Mouse (Mus musculus) brain, embryonic 14.5 days (tissue): ENCODE measurements around the gene Mcrip2.

Source experiments
- CTCF ChIP-seq: fragments of 200-500 bp; IDR thresholded peaks from 2 replicates; pipeline ENCODE4 v1.5.1; 2012; ENCODE audit warnings: inconsistent platforms, mild to moderate bottlenecking, moderate library complexity, borderline replicate concordance; ENCODE audit not compliant: insufficient read depth, insufficient read length; ENCODE audit errors: extremely low read depth
- POLR2A ChIP-seq: fragments of 200-500 bp; IDR thresholded peaks from 2 replicates; pipeline ENCODE4 v1.6.1; 2012; ENCODE audit warnings: mild to moderate bottlenecking, inconsistent platforms, borderline replicate concordance; ENCODE audit not compliant: poor library complexity, insufficient read depth, insufficient read length, severe bottlenecking; ENCODE audit errors: extremely low read depth

- TF ChIP-seq CTCF (no peak), POLR2A (no peak)
These were observed 8.5 kb upstream of the Mcrip2 start for GRCm38 (mm10) chr17:25877025-25877424.
